Mouse (Mus musculus) intestine, postnatal 0 days (tissue): ENCODE measurements at regions not wholly inside any gene's neighbourhood (a gene's known extent, or its start where the extent isn't known, plus 50 kb on each side); places are given as distances from the start of the nearest gene placed in this dataset.

Experiments
- ATAC-seq: fragments of 200-750 bp; cut with Nextera tagmentation; 2 replicates; pipeline ENCODE4 v1.8.0; 2017; ENCODE audit warnings: mild to moderate bottlenecking, moderate TSS enrichment, moderate library complexity
- H3K27ac ChIP-seq: fragments of 300-500 bp; sonication (generic); 2 replicates; pipeline ENCODE4 v1.5.1; 2014; ENCODE audit warnings: mild to moderate bottlenecking, low read depth, low read length, moderate library complexity
- H3K27me3 ChIP-seq: fragments of 300-500 bp; sonication (generic); replicated peaks from 2 replicates; pipeline ENCODE4 v1.6.1; 2014; ENCODE audit warnings: low read length, mixed read lengths; ENCODE audit not compliant: control insufficient read depth, insufficient read depth
- H3K36me3 ChIP-seq: fragments of 300-500 bp; sonication (generic); 2 replicates; pipeline ENCODE4 v1.6.1; 2014; ENCODE audit warnings: mild to moderate bottlenecking, moderate library complexity; ENCODE audit not compliant: control insufficient read depth, insufficient read depth
- H3K4me1 ChIP-seq: fragments of 300-500 bp; sonication (generic); replicated peaks from 2 replicates; pipeline ENCODE4 v1.6.1; 2014; ENCODE audit warnings: antibody characterized with exemption, low read length, mixed read lengths; ENCODE audit not compliant: control insufficient read depth, insufficient read depth
- H3K4me2 ChIP-seq: fragments of 300-500 bp; sonication (generic); replicated peaks from 2 replicates; pipeline ENCODE4 v1.6.1; 2014; ENCODE audit warnings: low read depth, mild to moderate bottlenecking, moderate library complexity
- H3K4me3 ChIP-seq: fragments of 300-500 bp; sonication (generic); 2 replicates; pipeline ENCODE4 v1.5.1; 2014; ENCODE audit warnings: low read depth, low read length
- H3K9ac ChIP-seq: fragments of 300-500 bp; sonication (generic); 2 replicates; pipeline ENCODE4 v1.6.1; 2014; ENCODE audit warnings: mild to moderate bottlenecking, low read depth, low read length
- H3K9me3 ChIP-seq: fragments of 300-500 bp; sonication (generic); 2 replicates; pipeline ENCODE4 v1.6.1; 2016; ENCODE audit warnings: mixed run types; ENCODE audit not compliant: control insufficient read depth
- CTCF ChIP-seq: sonication (generic); IDR thresholded peaks from 2 replicates; pipeline ENCODE4 v1.5.1; 2016; ENCODE audit warnings: low read depth, mild to moderate bottlenecking, control low read depth, antibody characterized with exemption, moderate library complexity
- WGBS: fragments of 180-500 bp; shearing (Covaris S2); extraction: QIAGEN DNeasy Blood & Tissue Kit; methylation state at CpG from one replicate; pipeline ENCODE4 v1.1.7; 2014; 5-methylcytosine and 5-hydroxymethylcytosine counted together

- Histone ChIP-seq H3K9me3 (no peaks in the 10 kb centered on the region), H3K4me2 (no peak overlapping the region), H3K4me3 (no peak overlapping the region), H3K27me3 (no peaks in the 10 kb centered on the region), H3K27ac (no peak overlapping the region), H3K9ac (no peak overlapping the region), H3K36me3 (no peaks in the 10 kb centered on the region), H3K4me1 (no peaks in the 10 kb centered on the region)
- no peak for ATAC-seq
- WGBS: 86% methylated on average over 2 of the region's 2 CpGs
- peak; percentile 31; the same call in 1 of the 2 replicates for TF ChIP-seq CTCF
Measured at GRCm38 (mm10) chr7:116946448-116946847, 434.3 kb upstream of the Xylt1 start.

- Histone ChIP-seq H3K9ac (no peak overlapping the region), H3K27me3 (no peaks in the 10 kb centered on the region), H3K36me3 (no peaks in the 10 kb centered on the region), H3K4me3 (no peak overlapping the region), H3K27ac (no peak overlapping the region), H3K9me3 (no peaks in the 10 kb centered on the region), H3K4me1 (no peaks in the 10 kb centered on the region), H3K4me2 (no peak overlapping the region)
- no peak for ATAC-seq
- 80% methylated on average over 14 of the region's 14 CpGs for WGBS
- TF ChIP-seq CTCF: no peak
Measured at GRCm38 (mm10) chr7:116959196-116959895, 421.4 kb upstream of the Xylt1 start.

- H3K4me3 ChIP-seq: no peak overlapping the region
- no peak overlapping the region for H3K27ac ChIP-seq
- H3K4me1 ChIP-seq: no peaks in the 10 kb centered on the region
- WGBS: 73% methylated on average over 6 of the region's 6 CpGs
- no peaks in the 10 kb centered on the region for H3K36me3 ChIP-seq
- H3K9ac ChIP-seq: no peak overlapping the region
- ATAC-seq: no peak
- no peaks in the 10 kb centered on the region for H3K9me3 ChIP-seq
- no peak overlapping the region for H3K4me2 ChIP-seq
- no peak for TF ChIP-seq CTCF
- H3K27me3 ChIP-seq: no peaks in the 10 kb centered on the region
Measured at GRCm38 (mm10) chr7:116963839-116964238, 416.9 kb upstream of the Xylt1 start.

- no peak for TF ChIP-seq CTCF
- Histone ChIP-seq H3K27ac (no peak overlapping the region), H3K36me3 (no peaks in the 10 kb centered on the region), H3K4me2 (no peak overlapping the region), H3K4me3 (no peak overlapping the region), H3K9me3 (no peaks in the 10 kb centered on the region), H3K27me3 (no peaks in the 10 kb centered on the region), H3K4me1 (no peaks in the 10 kb centered on the region), H3K9ac (no peak overlapping the region)
- no peak for ATAC-seq
- WGBS: 66% methylated on average over 2 of the region's 2 CpGs
Measured at GRCm38 (mm10) chr7:116991351-116991750, 389.4 kb upstream of the Xylt1 start.

- H3K27me3 ChIP-seq: no peaks in the 10 kb centered on the region
- no peaks in the 10 kb centered on the region for H3K9me3 ChIP-seq
- no peaks in the 10 kb centered on the region for H3K36me3 ChIP-seq
- TF ChIP-seq CTCF: no peak
- H3K9ac ChIP-seq: no peak overlapping the region
- no peak overlapping the region for H3K4me2 ChIP-seq
- no peak overlapping the region for H3K27ac ChIP-seq
- H3K4me1 ChIP-seq: no peaks in the 10 kb centered on the region
- ATAC-seq: no peak
- H3K4me3 ChIP-seq: no peak overlapping the region
Measured at GRCm38 (mm10) chr7:116992166-116992565, 388.6 kb upstream of the Xylt1 start.

- peak; percentile 52 for TF ChIP-seq CTCF
- Histone ChIP-seq H3K36me3 (no peaks in the 10 kb centered on the region), H3K4me3 (no peak overlapping the region), H3K4me1 (no peaks in the 10 kb centered on the region), H3K27me3 (no peaks in the 10 kb centered on the region), H3K4me2 (no peak overlapping the region), H3K9me3 (no peaks in the 10 kb centered on the region), H3K27ac (no peak overlapping the region), H3K9ac (no peak overlapping the region)
- 91% methylated on average over 3 of the region's 3 CpGs for WGBS
- no peak for ATAC-seq
Measured at GRCm38 (mm10) chr7:116995770-116996169, 385.0 kb upstream of the Xylt1 start.

GRCm38 (mm10) chr7:117003167-117003566, 377.6 kb upstream of the Xylt1 start:
- TF ChIP-seq CTCF: no peak

More at GRCm38 (mm10) chr7:117003167-117003566, 377.6 kb upstream of the Xylt1 start:
- H3K4me3 ChIP-seq: no peak overlapping the region
- no peaks in the 10 kb centered on the region for H3K27me3 ChIP-seq
- H3K27ac ChIP-seq: no peak overlapping the region
- H3K4me1 ChIP-seq: no peaks in the 10 kb centered on the region
- no peak overlapping the region for H3K4me2 ChIP-seq
- H3K36me3 ChIP-seq: no peaks in the 10 kb centered on the region
- no peaks in the 10 kb centered on the region for H3K9me3 ChIP-seq
- H3K9ac ChIP-seq: no peak overlapping the region
- no peak for ATAC-seq
